In the genomic region with DNA sequence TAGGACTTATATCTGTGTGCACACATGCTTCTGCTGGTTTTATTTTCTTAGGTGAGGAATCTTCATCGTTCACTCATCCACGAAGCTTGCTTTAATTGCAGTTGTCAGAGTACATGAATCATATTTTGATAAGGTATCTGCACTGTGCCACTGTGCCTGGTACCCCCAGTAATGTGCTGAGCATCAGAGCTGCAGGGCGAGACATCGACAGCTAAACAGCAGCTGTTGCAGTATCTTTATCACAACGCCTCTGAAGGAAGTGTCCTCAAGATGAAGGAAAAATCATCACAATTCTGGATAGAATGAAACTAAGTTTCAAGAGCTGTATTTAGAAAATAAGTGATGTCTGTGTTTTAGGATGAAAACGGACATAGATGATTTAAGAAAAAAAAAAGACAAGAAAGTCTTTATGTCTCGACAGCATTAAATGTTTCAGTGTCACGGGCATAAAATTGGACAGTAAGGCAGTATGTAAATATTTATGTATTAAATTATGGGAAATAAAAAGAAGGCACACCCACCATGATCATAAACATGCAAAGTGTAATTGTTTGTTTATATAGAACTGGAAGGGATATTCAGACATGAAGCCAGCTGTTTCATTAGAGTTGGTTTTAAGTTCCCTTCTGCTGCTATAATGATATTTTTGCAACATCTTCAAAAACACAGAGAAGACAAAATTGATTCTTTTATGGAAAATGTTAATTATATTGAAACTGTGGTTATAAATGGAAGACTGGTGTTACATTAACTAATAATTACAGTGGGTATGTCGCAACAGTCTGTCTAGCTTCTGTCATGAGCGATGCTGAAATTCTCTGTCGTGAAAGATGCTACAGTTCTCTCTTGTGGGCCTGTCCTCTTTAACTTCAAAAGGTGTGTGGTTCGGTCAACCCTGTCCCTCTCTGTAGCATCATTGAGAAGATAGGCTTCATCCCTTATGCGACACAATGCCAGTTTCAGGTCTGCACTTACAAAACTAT, we compare ENCODE assay signal across 1 mouse cellular context.
TF ChIP-seq lines count a peak whose summit lies in the region.

No protein-coding gene starts in this region.

TF ChIP-seq in C2C12, 6 proteins besides CTCF, POLR2A, EP300 and RAD21:
- TF ChIP-seq MYOD1 (IDR thresholded peaks at IDR 0.05; ENCODE audit: control insufficient read depth, insufficient read length, low read depth) (no peak), CEBPB (IDR thresholded peaks at IDR 0.05; ENCODE audit: low read depth) (peak; percentile 79)
